Mouse (Mus musculus): Measurements from ENCODE around the gene Rassf8. TPM values are rescaled to one million over a fixed set of nuclear protein-coding genes. Genes with fewer than 3 reads are reported as not detected.
A peak's percentile ranks its signal among the peaks of the same experiment; 100 is the strongest.

Gene Rassf8
- total RNA-seq (2021), result 10 to 100 TPM; 21.7 to 23.4 TPM

DNA sequence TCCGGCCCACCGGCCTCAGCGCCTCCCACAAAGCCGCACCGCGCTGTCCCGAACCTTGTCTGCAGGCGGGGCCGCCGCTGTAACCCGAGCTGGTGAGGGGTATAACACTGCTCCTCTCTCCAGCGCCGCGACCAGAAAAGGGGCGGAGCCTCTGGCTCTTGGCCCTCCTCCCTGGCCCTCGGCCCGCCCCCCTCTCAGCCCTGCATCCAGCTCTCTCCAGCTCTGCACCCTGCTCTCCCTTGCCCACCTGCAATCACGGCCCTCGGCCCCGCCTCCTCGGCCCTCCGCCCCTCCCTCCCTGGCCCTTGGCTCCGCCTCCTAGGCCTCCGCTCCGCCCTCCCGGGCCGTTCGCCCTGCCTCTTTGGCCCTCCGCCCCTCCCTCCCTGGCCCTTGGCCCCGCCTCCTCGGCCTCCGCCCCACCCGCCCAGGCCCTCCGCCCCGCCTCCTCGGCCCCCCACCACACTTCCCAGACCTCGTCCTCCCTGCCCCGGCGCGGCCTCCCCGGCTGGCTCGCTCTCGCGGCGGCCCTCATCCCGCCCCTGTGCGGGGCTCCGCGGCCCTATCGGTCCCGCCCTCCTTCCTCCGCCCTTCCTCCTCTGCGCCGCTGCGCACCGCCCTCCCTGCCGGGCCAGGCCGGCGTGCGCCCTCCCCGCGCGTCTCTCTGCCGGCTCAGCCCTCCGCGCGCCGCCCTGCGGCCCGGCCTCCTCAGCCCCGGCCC is at the start of gene Rassf8:
Rassf8 (plus strand) TSS at position 617 of the 718 bp plus-strand sequence.
- peak; percentile 57 to 76 for DNase-seq (ENCODE audit: extremely low spot score in 1 of 2, low spot score in 1 of 2)

DNA sequence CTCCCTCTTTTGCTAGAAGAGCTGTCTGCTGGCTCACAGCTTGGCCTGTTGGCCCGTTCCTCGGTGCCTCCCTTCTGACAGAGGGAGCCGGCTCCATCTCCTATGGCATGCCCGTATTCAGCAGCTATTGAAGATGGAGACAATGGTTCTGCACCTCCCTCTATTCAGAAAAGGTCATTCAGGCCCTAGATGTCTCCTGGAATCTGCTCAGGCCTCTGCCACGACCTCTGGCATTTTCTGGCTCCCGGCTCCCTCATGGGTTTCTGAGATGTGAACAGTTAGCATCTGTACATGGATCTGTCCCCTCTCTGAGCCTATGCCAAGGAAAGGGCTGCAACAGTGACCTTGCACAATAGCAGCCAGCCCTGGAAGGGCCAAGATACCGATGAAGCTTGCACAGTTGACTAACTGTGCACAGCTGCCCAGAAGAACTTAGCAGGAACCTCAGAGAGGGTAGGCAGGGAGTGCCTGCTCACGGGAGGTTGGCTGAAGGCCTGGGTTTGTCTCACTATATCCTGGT is 45.5 kb upstream of the Rassf8 start:
- DNase-seq (ENCODE audit: extremely low spot score in 1 of 2, low spot score in 1 of 2), result no peak

DNA sequence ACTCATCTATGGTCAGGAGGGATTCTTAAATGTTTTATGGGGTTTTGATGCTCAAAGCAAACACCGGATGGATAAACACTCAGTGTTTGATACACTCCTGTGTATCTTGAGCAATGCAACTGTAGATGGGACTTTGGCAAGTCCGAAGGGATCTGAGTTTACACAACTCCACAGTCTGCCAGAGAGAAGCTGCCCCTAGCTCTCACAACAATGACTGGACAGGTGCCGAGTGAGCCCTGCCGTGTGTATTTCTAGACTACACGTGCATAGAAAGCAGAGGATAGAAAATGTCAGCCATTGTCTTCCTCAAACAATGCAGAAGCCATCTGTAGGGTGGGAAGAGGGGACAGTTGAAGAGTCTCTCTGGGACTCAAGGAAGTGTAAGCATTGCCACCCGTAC is 42.9 kb upstream of the Rassf8 start:
- DNase-seq (ENCODE audit: extremely low spot score in 1 of 2, low spot score in 1 of 2), result no peak

DNA sequence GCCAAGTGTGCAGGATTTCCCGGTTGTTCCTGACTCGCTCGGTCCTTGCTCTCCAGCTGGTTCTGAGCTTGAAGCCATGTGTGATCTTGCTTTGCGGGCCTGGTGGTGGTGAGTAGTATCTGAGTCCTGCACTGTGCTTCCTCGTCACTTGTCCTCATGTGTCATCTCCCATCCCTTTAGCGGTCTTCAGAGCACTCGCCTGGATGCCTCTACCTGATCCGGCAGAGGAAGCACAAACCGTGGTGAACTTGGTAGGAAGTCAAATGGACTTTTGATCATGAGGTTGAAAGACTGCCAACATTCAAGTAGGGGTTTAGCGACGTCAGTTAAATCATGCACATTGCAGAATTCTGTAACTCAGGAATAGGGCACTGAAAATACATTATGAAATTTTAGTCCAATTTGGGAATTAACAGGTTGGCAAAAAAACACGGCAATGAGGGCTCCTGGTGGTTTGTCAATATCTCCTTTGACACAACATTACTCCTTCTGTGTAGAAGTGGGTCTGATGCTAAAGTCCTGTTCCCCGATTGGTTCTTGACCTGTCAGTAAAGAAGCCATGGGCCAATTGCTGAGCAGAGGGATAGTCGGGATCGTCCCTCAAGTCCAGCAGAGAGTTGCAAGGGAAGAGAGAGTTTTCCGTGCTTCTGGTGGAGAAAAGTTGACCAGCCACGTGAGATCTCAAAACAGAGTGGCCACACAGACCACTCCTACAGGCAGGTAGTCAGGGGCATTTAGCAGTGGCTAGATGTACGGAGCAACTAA is 36.4 kb upstream of the Rassf8 start:
- DNase-seq (ENCODE audit: extremely low spot score in 1 of 2, low spot score in 1 of 2), result no peak

DNA sequence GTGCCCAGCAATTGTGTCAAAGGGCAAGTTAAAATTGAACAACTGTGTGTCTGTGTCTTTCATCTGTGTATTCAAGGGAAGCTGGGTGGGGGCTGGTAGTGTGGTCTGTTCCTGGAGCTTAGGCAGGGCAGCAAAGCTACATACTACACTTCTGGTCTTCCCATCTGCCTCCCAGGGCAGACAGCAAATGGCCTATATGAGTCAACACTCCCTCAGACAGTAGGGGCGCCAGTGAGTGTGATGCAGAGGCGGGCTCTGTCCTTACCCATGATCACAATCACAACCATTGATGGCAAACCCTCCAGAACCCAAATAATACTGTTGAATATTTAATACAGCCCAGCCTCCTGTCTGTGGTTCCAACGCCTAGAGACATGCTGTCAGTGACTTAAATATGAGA is 35.8 kb upstream of the Rassf8 start:
- no peak for DNase-seq (ENCODE audit: extremely low spot score in 1 of 2, low spot score in 1 of 2)

DNA sequence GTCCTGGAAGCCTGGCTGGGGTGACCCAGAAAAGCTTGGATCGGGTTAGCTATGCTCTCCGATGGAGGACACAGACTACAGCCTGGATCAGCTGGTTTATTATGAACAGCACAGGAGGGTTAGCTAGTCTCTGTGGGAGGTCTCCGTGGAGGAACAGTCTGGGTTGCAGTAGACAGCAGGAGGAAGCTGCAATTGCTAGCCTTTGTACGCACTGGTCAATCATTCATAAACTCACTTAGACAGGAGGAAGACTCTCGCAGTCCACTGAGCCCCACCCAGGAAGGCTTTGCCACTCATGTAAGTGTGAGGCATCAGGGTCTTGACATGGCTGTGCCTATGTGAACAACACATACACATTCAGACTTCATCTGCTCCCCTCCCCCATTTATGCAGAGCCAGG is 35.2 kb upstream of the Rassf8 start:
- no peak for DNase-seq (ENCODE audit: extremely low spot score in 1 of 2, low spot score in 1 of 2)

DNA sequence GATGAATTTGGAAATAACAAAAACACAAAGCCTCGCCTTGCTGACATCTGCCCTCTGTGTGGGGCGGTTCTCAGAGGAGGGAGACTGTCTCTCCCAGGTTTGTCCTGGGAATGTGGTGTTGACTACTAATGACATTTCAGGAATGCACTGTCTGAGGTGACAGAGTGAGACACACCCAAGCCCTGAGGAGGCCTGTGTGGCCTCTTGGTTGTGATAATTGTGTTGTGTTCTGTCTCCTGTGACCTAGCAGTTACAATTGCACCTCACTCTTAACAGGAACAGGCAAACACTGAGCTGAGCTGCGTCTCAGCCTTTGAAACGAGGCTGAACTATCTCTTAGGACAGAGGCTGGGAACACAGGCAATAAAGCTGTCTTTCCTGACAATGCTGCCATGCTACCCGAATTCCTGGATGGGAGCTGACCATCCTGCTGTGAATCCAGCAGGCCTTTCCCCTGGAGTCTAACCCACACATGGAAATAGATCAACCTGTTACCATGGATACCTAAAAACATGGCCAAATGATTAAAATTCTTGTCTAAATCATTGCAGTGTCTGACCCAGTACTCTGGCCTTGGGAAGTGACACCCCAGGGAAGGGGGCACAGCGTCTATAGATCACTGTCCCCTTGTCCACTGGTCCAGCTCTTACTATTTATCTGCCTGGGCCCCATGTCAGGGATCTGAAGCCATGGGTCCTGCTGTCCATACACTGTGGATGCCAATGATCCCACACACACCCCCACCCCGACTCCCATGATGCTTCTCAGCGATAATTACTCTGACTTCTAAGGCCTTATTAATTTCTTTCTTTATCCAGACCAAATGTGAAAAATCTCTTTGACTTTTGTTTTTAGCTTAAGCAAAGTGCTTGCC is 33.1 kb upstream of the Rassf8 start:
- DNase-seq (ENCODE audit: extremely low spot score in 1 of 2, low spot score in 1 of 2), result no peak

DNA sequence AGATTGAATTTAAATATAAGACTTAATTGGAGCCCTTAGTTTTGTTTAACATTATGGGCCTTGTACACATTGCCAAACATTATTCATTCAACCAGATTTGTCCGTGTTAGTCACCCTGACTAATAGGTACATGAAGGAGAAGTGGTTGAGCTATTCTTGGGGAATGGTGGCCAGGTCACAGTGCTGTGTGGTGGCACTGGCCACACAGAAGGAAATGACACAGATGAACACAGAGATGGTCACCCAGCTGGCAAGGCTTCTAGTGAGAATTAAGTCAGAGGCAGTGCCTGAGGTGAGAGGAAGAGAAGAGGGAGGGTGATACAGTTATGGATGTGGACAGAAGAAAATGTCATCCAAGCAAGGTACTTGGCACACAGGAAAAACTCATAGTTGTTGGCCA is 32.4 kb upstream of the Rassf8 start:
- no peak for DNase-seq (ENCODE audit: extremely low spot score in 1 of 2, low spot score in 1 of 2)

DNA sequence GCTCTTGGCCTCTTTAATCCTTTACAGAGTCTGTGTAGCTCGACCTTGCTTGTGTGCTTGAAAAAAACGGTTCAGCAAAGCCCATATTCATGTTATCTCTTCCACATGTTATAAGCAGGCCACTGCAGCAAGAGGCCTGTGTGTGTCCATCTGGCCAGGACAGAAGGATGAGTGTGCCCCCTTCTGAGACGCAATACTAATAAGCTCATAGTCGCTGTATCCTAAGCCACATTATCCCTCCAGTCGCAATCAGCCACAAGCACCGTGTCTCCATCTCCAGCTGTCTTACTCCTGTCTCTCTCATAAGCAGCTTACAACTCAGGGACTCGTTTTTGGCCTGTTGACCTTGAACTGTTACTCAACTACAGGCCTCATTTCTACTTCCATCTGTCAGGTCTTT is 24.0 kb upstream of the Rassf8 start:
- no peak for DNase-seq (ENCODE audit: extremely low spot score in 1 of 2, low spot score in 1 of 2)

DNA sequence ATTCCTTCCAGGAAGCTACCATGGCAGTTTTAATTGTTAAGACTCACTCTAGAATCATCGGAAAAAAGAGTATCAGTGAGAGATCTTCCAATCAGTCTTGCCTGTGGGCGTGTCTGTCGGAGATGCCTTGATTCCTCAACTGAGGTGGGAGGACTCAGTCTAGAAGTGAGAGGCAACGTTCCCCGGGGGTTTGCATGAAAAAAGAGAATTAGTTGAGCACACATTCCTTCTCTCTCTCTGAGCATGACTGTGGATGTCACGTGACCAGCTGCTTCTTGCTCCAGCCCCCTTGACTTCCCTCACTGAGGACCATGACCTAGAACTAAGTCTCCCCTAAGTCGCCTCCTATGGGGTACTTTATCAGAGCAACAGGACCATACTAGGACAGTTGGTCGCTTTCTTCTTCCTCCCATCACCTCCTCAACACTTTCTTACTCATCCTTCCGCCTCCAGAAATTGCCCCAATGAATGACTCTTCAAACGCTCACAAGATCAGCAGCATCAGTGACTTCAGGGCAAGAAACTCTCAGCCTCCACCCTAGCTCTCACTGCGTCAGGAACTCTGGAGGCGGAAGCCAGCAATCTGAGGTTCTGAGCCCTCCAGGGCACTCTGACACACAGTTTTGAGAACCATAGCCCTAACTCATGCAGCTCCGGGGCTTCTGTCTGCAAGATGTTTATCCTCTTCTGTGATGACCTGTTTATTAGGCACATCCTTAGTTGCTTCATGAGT is 23.3 kb upstream of the Rassf8 start:
- DNase-seq (ENCODE audit: extremely low spot score in 1 of 2, low spot score in 1 of 2), result no peak

DNA sequence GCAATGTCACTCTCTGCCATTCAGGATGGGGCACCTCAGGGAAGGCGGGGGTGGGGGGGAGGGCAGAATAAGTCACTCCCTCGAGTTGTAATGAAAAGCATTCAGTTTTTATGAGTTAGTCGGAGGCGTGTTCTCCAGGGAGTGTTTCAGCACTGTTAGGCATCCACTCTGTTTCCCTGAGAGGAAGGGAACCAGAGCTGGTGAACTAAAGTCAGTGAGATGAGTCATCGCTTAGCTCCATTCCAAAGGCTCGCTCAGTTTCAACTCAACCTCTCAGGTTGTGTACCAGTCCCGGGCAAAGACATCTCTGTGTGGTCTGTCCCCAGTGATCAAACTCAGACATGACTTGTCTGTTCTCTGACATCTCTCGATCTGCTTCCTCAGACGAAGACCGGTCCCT is 20.7 kb upstream of the Rassf8 start:
- DNase-seq (ENCODE audit: extremely low spot score in 1 of 2, low spot score in 1 of 2), result no peak

DNA sequence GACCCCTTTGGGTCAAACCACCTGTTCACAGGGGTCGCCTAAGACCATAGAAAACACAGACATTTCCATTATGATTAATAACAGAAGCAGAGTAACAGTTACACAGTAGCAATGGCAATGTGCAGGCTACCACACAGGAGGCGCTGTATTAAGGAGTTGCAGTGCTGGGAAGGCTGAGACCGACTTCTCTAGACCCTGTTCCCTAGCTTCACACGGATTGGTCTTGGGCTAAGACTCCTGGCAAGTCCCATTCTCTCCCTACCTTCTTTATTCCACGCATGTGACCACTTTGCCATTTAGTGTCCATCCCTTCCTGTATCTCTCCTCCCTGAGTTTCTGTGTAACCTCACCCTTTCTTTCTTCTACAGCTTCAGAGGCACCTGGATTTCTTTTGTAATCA is 19.6 kb upstream of the Rassf8 start:
- DNase-seq (ENCODE audit: extremely low spot score in 1 of 2, low spot score in 1 of 2), result no peak

DNA sequence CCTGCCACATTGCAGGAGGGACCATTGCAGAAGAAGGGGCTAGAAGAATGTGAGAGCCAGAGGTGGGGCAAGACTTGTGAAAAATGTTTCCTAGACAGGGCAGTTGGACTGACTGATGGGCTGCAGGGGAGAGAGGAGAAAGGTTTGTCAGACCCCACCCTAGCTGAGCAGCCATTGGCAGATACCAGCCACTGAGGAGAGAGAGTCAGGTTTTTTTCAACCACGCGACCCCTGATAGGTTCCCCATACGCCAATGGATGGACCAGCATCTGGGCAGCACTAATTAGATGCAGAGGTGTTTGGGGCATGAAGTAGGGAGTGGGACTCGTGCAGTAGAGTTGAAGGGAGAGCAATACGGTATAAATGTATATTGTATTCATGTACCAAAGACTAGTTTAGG is 13.7 kb upstream of the Rassf8 start:
- no peak for DNase-seq (ENCODE audit: extremely low spot score in 1 of 2, low spot score in 1 of 2)

DNA sequence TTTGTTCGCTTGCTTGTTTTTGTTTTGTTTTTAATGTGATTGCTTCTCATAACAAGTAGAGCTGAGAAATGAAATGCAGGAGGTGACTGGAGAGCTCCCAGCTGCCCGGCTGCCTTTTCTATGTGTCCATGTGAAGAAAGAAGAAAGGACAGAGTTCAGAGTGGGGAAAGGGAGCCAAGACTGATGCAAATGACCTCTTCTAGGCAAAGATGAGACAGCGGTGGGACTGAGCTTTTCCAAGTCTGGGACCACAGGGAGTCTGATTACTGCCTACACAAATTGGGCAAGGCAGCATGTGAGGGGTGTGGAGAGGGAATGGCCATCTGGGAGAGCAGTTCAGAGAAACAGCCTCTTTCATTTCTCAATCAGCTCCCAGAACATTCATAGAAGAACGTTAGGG is 13.3 kb upstream of the Rassf8 start:
- DNase-seq (ENCODE audit: extremely low spot score in 1 of 2, low spot score in 1 of 2), result no peak

DNA sequence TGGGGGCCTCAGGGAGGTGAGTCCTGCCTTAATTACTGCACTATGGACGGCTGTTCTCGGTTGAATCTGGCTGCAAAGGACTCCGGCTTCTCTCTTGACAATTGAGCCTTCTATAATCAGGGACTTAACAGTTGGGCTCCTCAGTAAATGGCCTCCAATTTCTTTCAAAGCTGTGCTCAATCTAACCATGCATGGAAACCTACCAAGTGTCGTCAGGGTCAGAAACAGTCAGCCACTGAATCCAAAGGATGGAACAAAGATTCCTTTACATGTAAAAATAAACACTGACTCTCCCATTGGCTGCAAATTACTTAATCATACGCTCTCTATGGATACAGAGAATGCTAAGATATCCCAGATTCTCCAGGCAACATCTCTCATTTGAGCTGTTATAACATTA is 12.6 kb upstream of the Rassf8 start:
- DNase-seq (ENCODE audit: extremely low spot score in 1 of 2, low spot score in 1 of 2), result no peak

DNA sequence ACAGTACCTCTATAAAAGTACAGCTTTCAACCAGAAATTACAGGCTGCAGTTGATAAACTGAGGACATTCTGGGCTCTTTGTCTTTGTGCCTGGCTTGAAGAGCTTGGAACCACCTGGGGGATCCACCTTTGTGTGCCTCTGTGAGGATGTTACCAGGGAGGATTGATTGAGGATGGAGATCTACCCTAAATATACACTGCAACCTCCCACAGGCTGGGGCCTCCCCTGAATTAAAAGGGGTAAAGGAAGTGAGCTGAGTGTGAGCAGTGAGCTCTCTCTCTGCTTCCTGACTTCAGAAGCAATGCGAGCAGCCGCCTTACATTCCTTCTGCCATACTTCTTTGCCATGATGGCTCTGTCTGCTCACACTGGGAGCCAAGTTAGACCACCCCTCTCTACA is 10.4 kb upstream of the Rassf8 start:
- DNase-seq (ENCODE audit: extremely low spot score in 1 of 2, low spot score in 1 of 2), result no peak

DNA sequence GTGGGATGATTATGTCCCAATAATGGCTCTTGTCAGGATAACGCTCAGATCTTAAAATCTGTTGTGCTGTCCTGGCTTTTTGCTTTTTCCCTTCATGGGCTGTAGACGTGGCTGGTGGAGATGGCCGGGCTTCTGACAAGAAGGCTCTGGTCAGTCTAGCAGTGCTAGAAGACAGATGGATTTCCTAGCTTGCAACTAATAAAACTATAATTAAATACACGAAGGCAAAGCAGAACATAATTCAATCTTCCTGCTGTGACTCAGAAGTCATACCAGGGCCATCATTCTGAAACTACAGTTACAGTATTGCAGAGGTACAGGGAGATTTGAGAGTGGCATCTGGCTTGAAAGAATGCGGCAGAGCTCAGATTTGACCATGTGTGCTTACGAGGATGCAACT is 7.3 kb upstream of the Rassf8 start:
- DNase-seq (ENCODE audit: extremely low spot score in 1 of 2, low spot score in 1 of 2), result no peak

DNA sequence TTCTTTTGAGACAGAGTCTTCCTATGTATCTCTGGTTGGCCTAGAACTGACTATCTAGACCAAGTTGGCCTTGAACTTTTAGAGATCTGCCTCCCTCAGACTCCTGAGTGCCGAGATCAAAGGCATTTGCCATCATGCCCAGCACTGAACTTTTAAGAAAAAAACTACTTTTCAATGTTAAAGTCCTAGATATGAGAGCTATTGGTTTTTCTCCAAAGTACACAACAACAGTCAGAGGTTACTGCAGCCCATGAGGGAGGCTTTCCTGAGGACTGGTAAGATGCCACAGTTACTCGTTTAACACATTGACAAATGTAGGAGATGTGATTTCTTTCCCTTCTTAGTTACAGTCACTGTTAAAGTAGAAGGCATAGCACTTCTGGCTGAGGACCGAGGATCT is 6.5 kb upstream of the Rassf8 start:
- no peak for DNase-seq (ENCODE audit: extremely low spot score in 1 of 2, low spot score in 1 of 2)

DNA sequence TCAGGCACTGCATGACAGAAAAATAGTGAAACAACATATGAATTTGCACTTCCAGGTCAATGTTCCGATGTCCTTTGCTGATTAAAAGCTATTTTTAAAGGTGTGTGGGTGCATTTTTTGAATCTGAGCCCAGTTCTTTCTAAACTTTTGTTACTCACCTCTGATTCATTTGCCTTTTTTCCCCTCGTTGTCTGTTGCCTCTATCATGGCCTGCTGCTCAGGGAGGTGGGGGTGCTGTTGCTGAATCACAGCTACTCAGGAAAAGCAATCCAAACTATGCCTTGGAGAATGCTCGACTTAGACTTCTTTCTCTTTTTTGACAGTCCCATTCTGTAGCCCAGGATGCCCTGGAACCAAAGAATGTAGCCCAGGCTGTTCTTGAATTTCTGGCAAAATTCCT is 1.3 kb upstream of the Rassf8 start:
- DNase-seq (ENCODE audit: extremely low spot score in 1 of 2, low spot score in 1 of 2), result no peak

DNA sequence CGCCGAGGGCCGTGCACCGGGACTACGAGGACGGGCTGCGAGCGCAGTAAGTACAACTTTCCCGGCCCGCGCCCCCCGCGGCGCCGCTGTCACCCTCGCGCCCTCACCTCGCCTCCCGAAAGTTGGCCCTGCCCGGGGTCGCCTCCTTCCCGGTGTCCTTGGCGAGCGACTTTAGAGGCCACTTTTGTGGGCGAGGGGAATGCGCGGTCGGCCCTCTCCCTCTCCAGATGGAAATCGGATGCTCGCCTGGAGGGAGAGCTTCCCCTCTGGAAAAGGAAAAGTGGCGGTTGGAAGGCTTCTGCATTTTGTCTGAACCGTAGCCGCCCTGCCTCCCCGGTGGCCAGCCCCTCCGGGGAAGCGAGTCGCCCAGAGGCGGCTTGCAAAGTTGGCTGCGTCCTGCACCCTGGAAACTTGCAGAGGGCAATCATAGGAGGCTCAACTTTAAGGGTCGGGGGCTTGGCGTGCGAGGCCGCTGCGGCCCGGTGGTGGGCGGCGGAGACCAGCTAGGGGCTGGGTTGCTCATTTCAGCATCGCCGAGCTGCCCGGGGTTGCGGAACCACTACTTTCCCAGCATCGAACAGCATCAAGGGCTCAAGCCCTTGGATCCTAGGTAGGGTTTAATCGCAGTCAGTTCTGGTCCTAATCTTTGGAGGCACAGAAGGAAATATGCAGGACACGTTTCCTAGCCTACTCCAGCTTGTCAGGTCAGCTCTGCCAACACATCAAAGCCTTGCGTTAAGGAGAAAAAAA is 548 bp downstream of the Rassf8 start:
- DNase-seq (ENCODE audit: extremely low spot score in 1 of 2, low spot score in 1 of 2), result peak in 1 of 2 experiments; percentile 11

Measured in layer of hippocampus, postnatal 25 days (tissue).